Mouse (Mus musculus): ENCODE results near the gene Prkce.

Gene Prkce

GRCm38 (mm10) chr17:86167320-86168230 lies at the start of gene Prkce:
Gene Prkce (plus strand): TSS chr17:86167785.
- peak; percentile 62 for DNase-seq (ENCODE audit: low spot score)

DNA sequence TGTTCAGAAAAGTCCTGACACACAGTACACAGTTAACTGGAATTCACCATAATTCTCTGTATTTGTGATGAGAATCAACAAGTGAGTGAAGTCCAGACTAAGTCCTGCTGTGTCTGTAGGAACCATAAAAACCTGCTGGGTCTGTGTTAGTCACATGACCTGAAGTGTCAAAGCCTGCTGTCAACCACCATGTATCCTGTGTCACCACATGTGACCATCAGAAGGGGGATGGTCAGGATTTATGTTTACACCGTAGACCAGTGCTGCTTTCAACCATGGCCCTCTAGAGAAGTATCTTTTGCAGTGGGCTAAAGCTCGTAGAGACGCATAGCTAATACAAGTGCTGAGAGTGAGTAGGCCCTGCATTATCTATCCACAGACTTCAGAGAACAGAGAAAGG lies 44.4 kb upstream of the Prkce start:
- no peak for DNase-seq (ENCODE audit: low spot score)

GRCm38 (mm10) chr17:86125908-86126307 lies 41.7 kb upstream of the Prkce start:
- DNase-seq (ENCODE audit: low spot score): no peak

DNA sequence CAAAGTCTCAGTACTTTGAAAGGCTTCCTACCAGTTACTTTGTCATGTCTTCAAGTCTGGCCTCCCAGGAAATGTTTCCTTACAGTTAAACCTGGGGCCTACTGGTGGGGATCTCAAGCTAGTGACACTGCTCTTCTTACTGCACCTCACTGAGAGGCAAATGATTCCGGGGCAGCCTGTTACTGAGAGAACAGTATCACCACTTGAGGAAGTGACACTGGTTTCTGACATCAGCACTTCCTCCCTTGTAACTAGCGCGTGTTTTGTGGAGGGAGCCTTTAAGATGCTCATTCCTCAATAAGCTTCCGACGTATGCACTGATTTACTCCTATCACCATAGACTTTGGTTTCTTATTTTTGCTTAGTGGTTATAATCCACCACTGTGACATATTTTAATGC lies 39.4 kb upstream of the Prkce start:
- DNase-seq (ENCODE audit: low spot score): no peak

GRCm38 (mm10) chr17:86132534-86132933 lies 35.1 kb upstream of the Prkce start:
- DNase-seq (ENCODE audit: low spot score): no peak

- no peak for DNase-seq (ENCODE audit: low spot score)
Observed at GRCm38 (mm10) chr17:86134461-86134860, 33.1 kb upstream of the Prkce start.

GRCm38 (mm10) chr17:86135835-86136234 lies 31.8 kb upstream of the Prkce start:
- no peak for DNase-seq (ENCODE audit: low spot score)

GRCm38 (mm10) chr17:86144537-86145078 lies 23.0 kb upstream of the Prkce start:
- no peak for DNase-seq (ENCODE audit: low spot score)

- DNase-seq (ENCODE audit: low spot score): peak; percentile 77
Observed at GRCm38 (mm10) chr17:86145079-86145951, 22.3 kb upstream of the Prkce start, which contains the start of gene Srbd1. Gene Srbd1 (minus strand): TSS chr17:86145175.

DNA sequence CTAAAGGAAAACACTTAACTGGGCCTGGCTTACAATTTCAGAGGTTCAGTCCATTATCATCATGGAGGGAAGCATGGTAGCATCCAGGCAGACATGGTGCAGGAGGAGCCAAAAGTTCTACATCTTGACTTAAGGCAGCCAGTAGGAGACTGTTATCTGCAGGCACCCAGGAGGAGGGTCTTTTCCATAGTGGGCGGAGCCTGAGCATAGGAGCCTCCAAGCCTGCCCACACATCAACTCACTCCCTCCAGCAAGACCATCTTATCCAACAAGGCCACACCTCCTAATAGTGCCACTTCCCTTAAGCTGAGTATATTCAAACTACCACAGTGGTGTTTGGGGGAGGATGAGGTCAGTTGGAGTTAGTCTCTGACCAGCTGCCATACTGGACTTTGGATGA lies 17.9 kb upstream of the Prkce start:
- DNase-seq (ENCODE audit: low spot score): no peak

GRCm38 (mm10) chr17:86150867-86151348 lies 16.7 kb upstream of the Prkce start:
- no peak for DNase-seq (ENCODE audit: low spot score)

DNA sequence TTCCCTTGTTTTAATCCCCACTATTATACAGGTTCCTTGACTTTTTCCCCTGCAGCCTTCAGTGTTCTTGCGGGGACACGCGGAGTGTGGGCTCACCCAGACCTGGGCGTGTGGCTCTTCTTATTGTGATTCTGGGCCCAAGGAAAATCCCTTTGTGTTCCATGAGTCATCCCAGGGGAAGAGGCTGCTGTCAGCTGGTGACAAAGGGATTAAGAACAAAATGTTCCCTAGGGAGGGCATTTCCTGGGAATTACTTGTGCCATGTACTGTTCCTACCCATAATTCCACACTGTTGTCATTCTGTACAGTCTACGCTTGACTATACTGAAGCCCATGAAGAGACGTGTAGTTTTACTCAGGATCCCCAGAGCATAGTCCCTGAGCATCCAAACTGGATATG lies 10.6 kb upstream of the Prkce start:
- no peak for DNase-seq (ENCODE audit: low spot score)

- DNase-seq (ENCODE audit: low spot score): no peak
Observed at GRCm38 (mm10) chr17:86162672-86163071, 4.9 kb upstream of the Prkce start.

- no peak for DNase-seq (ENCODE audit: low spot score)
Observed at GRCm38 (mm10) chr17:86164416-86164815, 3.2 kb upstream of the Prkce start.

GRCm38 (mm10) chr17:86166051-86166566 lies 1.5 kb upstream of the Prkce start:
- no peak for DNase-seq (ENCODE audit: low spot score)

GRCm38 (mm10) chr17:86166567-86167319 lies 842 bp upstream of the Prkce start:
- DNase-seq (ENCODE audit: low spot score): peak; percentile 41

GRCm38 (mm10) chr17:86168231-86168981 lies 821 bp downstream of the Prkce start:
- DNase-seq (ENCODE audit: low spot score): no peak

- no peak for DNase-seq (ENCODE audit: low spot score)
Observed at GRCm38 (mm10) chr17:86169092-86169491, 1.5 kb downstream of the Prkce start.

- no peak for DNase-seq (ENCODE audit: low spot score)
Observed at GRCm38 (mm10) chr17:86170164-86170958, 2.8 kb downstream of the Prkce start.

DNA sequence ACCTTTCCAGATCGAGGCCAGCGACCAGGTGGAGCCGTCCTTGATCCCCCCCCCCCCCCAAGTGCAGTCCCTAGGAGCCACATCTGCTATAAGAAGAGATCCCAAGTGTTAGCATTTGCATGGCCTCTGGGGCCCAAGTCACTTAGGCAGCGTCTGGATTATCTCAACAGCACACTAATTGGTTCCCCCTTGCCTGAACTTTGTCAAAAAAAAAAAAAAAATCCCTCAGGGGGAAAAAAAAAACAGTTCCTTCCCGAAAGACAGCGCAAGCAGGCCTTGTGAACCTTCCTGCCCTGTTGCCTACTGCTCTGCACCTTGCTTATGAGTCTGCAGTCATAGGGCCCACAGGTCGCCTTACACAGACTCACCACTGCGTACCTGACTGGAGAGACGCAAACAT lies 7.9 kb downstream of the Prkce start:
- DNase-seq (ENCODE audit: low spot score): no peak
